Mouse (Mus musculus): ENCODE results near the gene Rabepk.
"Not testable (repeated sequence)": the region's sequence is repeated elsewhere in the genome, so short reads cannot be mapped to it uniquely, and the experiment has no call there.

Rabepk gene

GRCm38 (mm10) chr2:34804172-34804571 lies 4.5 kb upstream of the Rabepk start:
- no peak for DNase-seq

GRCm38 (mm10) chr2:34803746-34804145 lies 4.0 kb upstream of the Rabepk start:
- peak; percentile 48 for DNase-seq

GRCm38 (mm10) chr2:34802565-34803245 lies 3.0 kb upstream of the Rabepk start:
- not testable (repeated sequence) for DNase-seq

- peak; percentile 98 for DNase-seq
Measured at GRCm38 (mm10) chr2:34801516-34802482, 2.1 kb upstream of the Rabepk start.

- no peak for DNase-seq
Measured at GRCm38 (mm10) chr2:34800371-34800770, 659 bp upstream of the Rabepk start.

- no peak for DNase-seq
Measured at GRCm38 (mm10) chr2:34795426-34795825, 4.3 kb downstream of the Rabepk start.

GRCm38 (mm10) chr2:34794511-34794910 lies 5.2 kb downstream of the Rabepk start:
- no peak for DNase-seq

GRCm38 (mm10) chr2:34792543-34792942 lies 7.2 kb downstream of the Rabepk start:
- DNase-seq, result not testable (repeated sequence)

- no peak for DNase-seq
Measured at GRCm38 (mm10) chr2:34790282-34790681, 9.4 kb downstream of the Rabepk start.

- DNase-seq, result no peak
Measured at GRCm38 (mm10) chr2:34784085-34784484, 15.6 kb downstream of the Rabepk start.

- no peak for DNase-seq
Measured at GRCm38 (mm10) chr2:34783064-34784020, 16.4 kb downstream of the Rabepk start.

- no peak for DNase-seq
Measured at GRCm38 (mm10) chr2:34777237-34777868, 22.4 kb downstream of the Rabepk start.

GRCm38 (mm10) chr2:34774493-34774892 lies 25.2 kb downstream of the Rabepk start:
- no peak for DNase-seq

- no peak for DNase-seq
Measured at GRCm38 (mm10) chr2:34773673-34774072, 26.0 kb downstream of the Rabepk start.

GRCm38 (mm10) chr2:34772252-34773235 lies 27.2 kb downstream of the Rabepk start:
- DNase-seq, result peak; percentile 63

- peak; percentile 100 for DNase-seq
Measured at GRCm38 (mm10) chr2:34771368-34772226, 28.1 kb downstream of the Rabepk start, which contains the start of gene Hspa5. TSS of gene Hspa5 (plus strand) at chr2:34771970.

GRCm38 (mm10) chr2:34770951-34771350 lies 28.8 kb downstream of the Rabepk start:
- no peak for DNase-seq

GRCm38 (mm10) chr2:34770049-34770448 lies 29.7 kb downstream of the Rabepk start:
- DNase-seq, result no peak

GRCm38 (mm10) chr2:34764801-34765200 lies 34.9 kb downstream of the Rabepk start:
- DNase-seq, result no peak

- DNase-seq, result no peak
Measured at GRCm38 (mm10) chr2:34762872-34763271, 36.8 kb downstream of the Rabepk start.
